Mouse (Mus musculus) frontal cortex, postnatal 36 days (tissue): ENCODE results near the gene Ank3.
A peak's percentile ranks its signal among the peaks of the same experiment; 100 is the strongest.
"Not testable (repeated sequence)": the region's sequence is repeated elsewhere in the genome, so short reads cannot be mapped to it uniquely, and the experiment has no call there.

ENCODE experiments used
- DNase-seq, 2 experiments: peaks; one replicate each; pipeline ENCODE4 v3.0.0; 2022; ENCODE audit warnings: low spot score in 2 of 2

Ank3 gene

GRCm38 (mm10) chr10:69398763-69399590 lies at the start of gene Ank3:
Gene Ank3 (plus strand): TSS chr10:69398773.
- no peak for DNase-seq

GRCm38 (mm10) chr10:69351071-69351841 lies 47.3 kb upstream of the Ank3 start:
- no peak for DNase-seq

GRCm38 (mm10) chr10:69351842-69352211 lies 46.7 kb upstream of the Ank3 start:
- no peak for DNase-seq

GRCm38 (mm10) chr10:69352212-69353085 lies 46.1 kb upstream of the Ank3 start, which contains the start of gene Cdk1:
Gene Cdk1 (minus strand): TSS chr10:69352938.
- peak; percentile 91 to 94 for DNase-seq

- not testable (repeated sequence) for DNase-seq
Measured at GRCm38 (mm10) chr10:69353086-69353479, 45.5 kb upstream of the Ank3 start.

GRCm38 (mm10) chr10:69359666-69360065 lies 38.9 kb upstream of the Ank3 start:
- DNase-seq: no peak

GRCm38 (mm10) chr10:69366208-69366607 lies 32.4 kb upstream of the Ank3 start:
- DNase-seq: no peak

GRCm38 (mm10) chr10:69366877-69367387 lies 31.6 kb upstream of the Ank3 start:
- peak in 1 of 2 experiments; percentile 11 for DNase-seq

- no peak for DNase-seq
Measured at GRCm38 (mm10) chr10:69369321-69369720, 29.3 kb upstream of the Ank3 start.

- peak in 1 of 2 experiments; percentile 26 for DNase-seq
Measured at GRCm38 (mm10) chr10:69371441-69371840, 27.1 kb upstream of the Ank3 start.

GRCm38 (mm10) chr10:69372061-69372460 lies 26.5 kb upstream of the Ank3 start:
- peak in 1 of 2 experiments; percentile 16 for DNase-seq

- no peak for DNase-seq
Measured at GRCm38 (mm10) chr10:69373796-69374550, 24.6 kb upstream of the Ank3 start.

- no peak for DNase-seq
Measured at GRCm38 (mm10) chr10:69375154-69375553, 23.4 kb upstream of the Ank3 start.

- DNase-seq: no peak
Measured at GRCm38 (mm10) chr10:69383186-69383585, 15.4 kb upstream of the Ank3 start.

GRCm38 (mm10) chr10:69384640-69385039 lies 13.9 kb upstream of the Ank3 start:
- no peak for DNase-seq

GRCm38 (mm10) chr10:69385136-69385535 lies 13.4 kb upstream of the Ank3 start:
- no peak for DNase-seq

- no peak for DNase-seq
Measured at GRCm38 (mm10) chr10:69386767-69387166, 11.8 kb upstream of the Ank3 start.

GRCm38 (mm10) chr10:69389511-69389910 lies 9.1 kb upstream of the Ank3 start:
- DNase-seq: no peak

GRCm38 (mm10) chr10:69398197-69398762 lies 293 bp upstream of the Ank3 start:
- no peak for DNase-seq

GRCm38 (mm10) chr10:69399814-69400385 lies 1.3 kb downstream of the Ank3 start:
- DNase-seq: no peak
